Mouse (Mus musculus) kidney, adult 2 months (tissue): ENCODE results near the gene Csnk1d.

Experiments used
- CTCF ChIP-seq: fragments of 200-500 bp; conservative IDR thresholded peaks from 2 replicates; pipeline ENCODE4 v1.5.1; 2011; ENCODE audit warnings: low read depth, mild to moderate bottlenecking, control low read depth, low read length, moderate library complexity, mixed read lengths; ENCODE audit not compliant: insufficient read depth, insufficient read length
- POLR2A ChIP-seq: fragments of 200-500 bp; IDR thresholded peaks from one replicate; pipeline ENCODE4 v1.6.1; 2011; ENCODE audit warnings: low read depth, low read length, control low read depth

GRCm38 (mm10) chr11:121001966-121002365 is 10.8 kb upstream of the Csnk1d start:
- no peak for TF ChIP-seq POLR2A
- no peak for TF ChIP-seq CTCF
